In the genomic region with DNA sequence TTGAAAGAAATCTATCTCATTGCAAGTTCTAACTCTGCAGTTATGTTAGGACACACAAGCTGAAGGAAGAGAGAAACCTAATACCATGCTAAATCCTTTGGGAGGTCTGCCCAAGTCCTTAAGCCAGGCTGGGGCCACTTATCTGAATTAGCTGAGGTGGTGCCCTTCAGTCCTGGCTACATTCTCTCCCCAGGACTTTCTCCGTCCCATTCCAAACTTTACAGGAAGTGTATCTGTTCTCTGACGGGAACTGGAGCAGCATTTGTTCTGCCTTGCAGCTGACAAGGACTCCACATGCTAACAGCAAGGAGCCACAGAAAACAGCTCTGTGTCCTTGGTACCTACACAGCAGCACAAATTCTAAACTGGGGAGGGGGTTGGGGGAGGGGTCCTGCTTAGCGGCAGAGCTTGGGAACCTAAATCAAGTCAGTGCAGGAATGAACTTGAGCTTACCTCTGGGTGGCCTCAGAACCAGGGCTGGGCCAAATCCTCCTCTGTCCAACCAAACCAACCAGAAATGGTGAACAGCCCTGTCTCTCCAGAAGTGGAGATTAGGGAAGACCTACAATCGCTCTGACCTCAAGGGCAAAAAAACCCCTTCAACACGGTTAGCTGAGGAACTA, we compare ENCODE assay signal across 11 mouse cellular contexts.
DNase-seq lines count a peak whose midpoint lies in the region; ATAC-seq and TF ChIP-seq lines count a peak whose summit lies in the region.
"Had no signal": no experiment of that assay in that cellular context is flagged by ENCODE, and none has a peak within 500 bp of the region (broad histone marks: within the 10 kb centered on the region; RNA-seq: fewer than 3 reads in every experiment).

No protein-coding gene starts in this region.

- H3K9me3 ChIP-seq in forebrain, embryonic 12.5 days, result no peaks in the 10 kb centered on the region
- H3K9me3 ChIP-seq in forebrain, embryonic 11.5 days (ENCODE audit: control insufficient read depth, low read length), result no peaks in the 10 kb centered on the region
- no peaks in the 10 kb centered on the region for H3K9me3 ChIP-seq in midbrain, embryonic 12.5 days
- H3K9me3 ChIP-seq in midbrain, embryonic 14.5 days (ENCODE audit: control insufficient read depth, low read length), result no peaks in the 10 kb centered on the region
- H3K9me3 ChIP-seq in intestine, embryonic 16.5 days (ENCODE audit: control insufficient read depth, low read length), result no peaks in the 10 kb centered on the region
- H3K9me3 ChIP-seq: forebrain, embryonic 13.5 days had no signal

- H3K4me3 ChIP-seq in forebrain, embryonic 12.5 days (replicated peaks), result no peak overlapping the region
- H3K4me3 ChIP-seq in forebrain, embryonic 11.5 days (ENCODE audit: low read depth, low read length), result no peak overlapping the region
- H3K4me3 ChIP-seq in midbrain, embryonic 12.5 days, result no peak overlapping the region
- H3K4me3 ChIP-seq in midbrain, embryonic 14.5 days (replicated peaks; ENCODE audit: low read depth, low read length), result no peak overlapping the region
- H3K4me3 ChIP-seq in intestine, embryonic 16.5 days (ENCODE audit: low read length), result no peak overlapping the region
- H3K4me3 ChIP-seq in cerebellum, adult 2 months (replicated peaks; ENCODE audit: insufficient read depth, low read depth, low read length), result no peak overlapping the region
- H3K4me3 ChIP-seq: forebrain, embryonic 13.5 days; left cerebral cortex, adult 2 months had no signal

- DNase-seq in forebrain, embryonic 11.5 days (ENCODE audit: low spot score), result no peak
- no peak for DNase-seq in midbrain, embryonic 14.5 days
- no peak for DNase-seq in left cerebral cortex, postnatal 25 days (ENCODE audit: low spot score in 2 of 2)
- no peak for DNase-seq in cerebellum, adult 2 months
- no peak for DNase-seq in layer of hippocampus, adult 18-20 months (ENCODE audit: low spot score in 2 of 2)
- DNase-seq: thymus, postnatal 36 days had no signal

- H3K36me3 ChIP-seq in forebrain, embryonic 12.5 days (replicated peaks), result no peaks in the 10 kb centered on the region; the same call in 1 of the 2 replicates
- no peaks in the 10 kb centered on the region for H3K36me3 ChIP-seq in forebrain, embryonic 11.5 days (ENCODE audit: control insufficient read depth, insufficient read depth, low read length)
- H3K36me3 ChIP-seq in midbrain, embryonic 12.5 days, result no peaks in the 10 kb centered on the region
- H3K36me3 ChIP-seq in midbrain, embryonic 14.5 days (ENCODE audit: control insufficient read depth, insufficient read depth, low read length), result no peaks in the 10 kb centered on the region
- no peaks in the 10 kb centered on the region for H3K36me3 ChIP-seq in intestine, embryonic 16.5 days (ENCODE audit: control insufficient read depth, insufficient read depth, low read length)

- WGBS in forebrain, embryonic 12.5 days, result 18% methylated on average over 5 of the region's 5 CpGs
- WGBS in forebrain, embryonic 11.5 days, result 11% methylated on average over 5 of the region's 5 CpGs
- 15% methylated on average over 5 of the region's 5 CpGs for WGBS in midbrain, embryonic 12.5 days
- 20% methylated on average over 5 of the region's 5 CpGs for WGBS in midbrain, embryonic 14.5 days
- 18% methylated on average over 5 of the region's 5 CpGs for WGBS in intestine, embryonic 16.5 days
- WGBS in cerebellum, adult 2 months, result 35% methylated on average over 5 of the region's 5 CpGs

- H3K9ac ChIP-seq in forebrain, embryonic 12.5 days, result 0 out of 2 replicates have a peak overlapping the region, but pooled peaks have one; percentile 22
- H3K9ac ChIP-seq in forebrain, embryonic 11.5 days (ENCODE audit: low read length), result no peak overlapping the region
- no peak overlapping the region for H3K9ac ChIP-seq in midbrain, embryonic 12.5 days (replicated peaks)
- no peak overlapping the region for H3K9ac ChIP-seq in midbrain, embryonic 14.5 days (replicated peaks; ENCODE audit: low read length)
- H3K9ac ChIP-seq in intestine, embryonic 16.5 days (ENCODE audit: low read depth, low read length), result no peak overlapping the region
- H3K9ac ChIP-seq: forebrain, embryonic 13.5 days had no signal

- no peak overlapping the region for H3K4me2 ChIP-seq in forebrain, embryonic 12.5 days
- H3K4me2 ChIP-seq in forebrain, embryonic 11.5 days (ENCODE audit: low read depth, low read length, severe bottlenecking), result no peak overlapping the region
- H3K4me2 ChIP-seq in midbrain, embryonic 12.5 days (replicated peaks), result no peak overlapping the region
- no peak overlapping the region for H3K4me2 ChIP-seq in midbrain, embryonic 14.5 days (ENCODE audit: low read length)
- H3K4me2 ChIP-seq in intestine, embryonic 16.5 days (ENCODE audit: low read depth, low read length), result no peak overlapping the region
- H3K4me2 ChIP-seq: forebrain, embryonic 13.5 days had no signal

- ATAC-seq in forebrain, embryonic 12.5 days (ENCODE audit: low FRiP score), result no peak
- no peak for ATAC-seq in forebrain, embryonic 11.5 days (replicated peaks; ENCODE audit: low FRiP score)
- no peak for ATAC-seq in midbrain, embryonic 12.5 days (ENCODE audit: low FRiP score, low read depth)
- no peak for ATAC-seq in midbrain, embryonic 14.5 days (ENCODE audit: low FRiP score, low TSS enrichment)
- no peak for ATAC-seq in intestine, embryonic 16.5 days

- peak overlapping the region; percentile 56; the same call in 1 of the 2 replicates for H3K27ac ChIP-seq in forebrain, embryonic 12.5 days
- H3K27ac ChIP-seq in forebrain, embryonic 11.5 days (ENCODE audit: low read depth, low read length), result no peak overlapping the region; the same call in 1 of the 2 replicates
- H3K27ac ChIP-seq in midbrain, embryonic 12.5 days (replicated peaks), result 0 out of 2 replicates have a peak overlapping the region, but pooled peaks have one; percentile 16
- no peak overlapping the region for H3K27ac ChIP-seq in midbrain, embryonic 14.5 days (replicated peaks; ENCODE audit: low read depth, low read length)
- H3K27ac ChIP-seq in intestine, embryonic 16.5 days (ENCODE audit: low read length), result peak overlapping the region; percentile 79
- no peak overlapping the region for H3K27ac ChIP-seq in cerebellum, adult 2 months (ENCODE audit: insufficient read depth, low read length)
- H3K27ac ChIP-seq: forebrain, embryonic 13.5 days; left cerebral cortex, adult 2 months had no signal

- H3K4me1 ChIP-seq in forebrain, embryonic 12.5 days, result peaks cover 32% of the 10 kb centered on the region
- H3K4me1 ChIP-seq in forebrain, embryonic 11.5 days (replicated peaks; ENCODE audit: control insufficient read depth, insufficient read depth, low read length), result peaks cover 12% of the 10 kb centered on the region; the same call in 1 of the 2 replicates
- peaks cover 29% of the 10 kb centered on the region for H3K4me1 ChIP-seq in midbrain, embryonic 12.5 days
- H3K4me1 ChIP-seq in midbrain, embryonic 14.5 days (ENCODE audit: control insufficient read depth, insufficient read depth, low read length), result 0 out of 2 replicates have a peak, but pooled peaks cover 7% of the 10 kb centered on the region
- H3K4me1 ChIP-seq in intestine, embryonic 16.5 days (ENCODE audit: control insufficient read depth, insufficient read depth, low read length), result peaks cover 34% of the 10 kb centered on the region
- H3K4me1 ChIP-seq in cerebellum, adult 2 months (ENCODE audit: control insufficient read depth, insufficient read depth, low read length), result peaks cover 22% of the 10 kb centered on the region

- intact Hi-C loops in left cerebral cortex, postnatal 25 days (cut with DNase I), result no loop called here

- no peak for TF ChIP-seq CTCF in cerebellum, adult 2 months (IDR thresholded peaks at IDR 0.05; ENCODE audit: borderline replicate concordance, insufficient read depth, low read depth, low read length)

- no peak for TF ChIP-seq POLR2A in cerebellum, adult 2 months (IDR thresholded peaks at IDR 0.05; ENCODE audit: borderline replicate concordance, insufficient read depth, low read length)

- H3K27me3 ChIP-seq in forebrain, embryonic 12.5 days, result no peaks in the 10 kb centered on the region
- H3K27me3 ChIP-seq in forebrain, embryonic 11.5 days (ENCODE audit: control insufficient read depth, insufficient read depth, low read length), result no peaks in the 10 kb centered on the region
- H3K27me3 ChIP-seq in midbrain, embryonic 12.5 days, result no peaks in the 10 kb centered on the region
- H3K27me3 ChIP-seq in midbrain, embryonic 14.5 days (ENCODE audit: control insufficient read depth, insufficient read depth, low read length), result no peaks in the 10 kb centered on the region
- no peaks in the 10 kb centered on the region for H3K27me3 ChIP-seq in intestine, embryonic 16.5 days (replicated peaks; ENCODE audit: control insufficient read depth, insufficient read depth, low read length)
- H3K27me3 ChIP-seq in cerebellum, adult 2 months (ENCODE audit: control insufficient read depth, insufficient read depth, low read length), result no peaks in the 10 kb centered on the region
- H3K27me3 ChIP-seq: forebrain, embryonic 13.5 days had no signal

Comparison
In these comparisons a context has a peak if more than half of its experiments do, and no peak if none do; other contexts are left out.
1. H3K27ac ChIP-seq: peak in forebrain, embryonic 12.5 days (single experiment), midbrain, embryonic 12.5 days (single experiment) and intestine, embryonic 16.5 days (single experiment); none in forebrain, embryonic 11.5 days (single experiment), midbrain, embryonic 14.5 days (single experiment) and cerebellum, adult 2 months (single experiment).